Mouse (Mus musculus): ENCODE data around the gene Fam57a. TPM values are rescaled to one million over a fixed set of nuclear protein-coding genes. Genes with fewer than 3 reads are reported as not detected.

The Fam57a gene
- 3.4 TPM in 1 of 2 replicates, not detected in the other for polyA plus RNA-seq (2012; ENCODE audit: insufficient read depth, low replicate concordance)

DNA sequence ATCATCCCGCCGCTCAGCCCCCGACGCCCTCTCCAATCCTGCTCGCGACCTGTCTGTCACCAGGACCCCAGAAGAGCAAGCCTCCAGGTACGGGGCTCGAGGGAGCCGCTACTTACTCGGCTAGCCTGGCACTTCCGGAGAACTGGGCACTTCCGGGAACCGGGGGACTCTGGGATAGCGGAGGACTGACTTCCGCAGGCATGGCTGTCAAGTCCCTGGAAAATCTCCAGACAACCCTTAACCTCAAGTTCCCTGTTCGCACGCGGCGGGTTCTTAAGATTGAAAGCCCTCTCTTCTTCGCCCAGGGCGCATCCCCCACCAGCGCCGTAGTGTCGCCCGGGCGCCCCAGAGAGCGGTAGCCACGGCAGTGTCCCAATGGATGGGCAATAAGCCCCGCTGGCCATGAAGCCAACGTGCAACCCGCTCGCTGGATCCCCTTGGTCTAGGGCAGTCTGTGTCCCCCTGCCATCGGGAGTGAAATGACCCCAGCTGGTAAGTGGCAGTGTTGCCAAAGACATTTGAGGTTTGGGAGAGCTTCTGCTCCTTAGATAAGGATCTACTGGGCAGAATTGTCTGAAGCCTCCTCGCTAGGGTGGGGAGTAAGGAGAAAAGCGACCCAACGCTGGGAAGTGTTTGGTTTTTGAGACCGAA is at the start of gene Fam57a, which contains the start of gene Vps53:
Gene Fam57a (plus strand): TSS at position 177 of the 651 bp plus-strand sequence.
Gene Vps53 (minus strand): TSS at position 153 of the 651 bp plus-strand sequence.
- 0 out of 3 replicates have a peak, but pooled peaks have one; percentile 17 for TF ChIP-seq GATA1 (IDR thresholded peaks at IDR 0.05; ENCODE audit: borderline replicate concordance, low read length)
- TF ChIP-seq FLI1 (IDR thresholded peaks at IDR 0.05; ENCODE audit: low read length): peak; percentile 75; the same call in 1 of the 2 replicates
- Histone ChIP-seq H3K27me3 (replicated peaks) (no peaks in the 10 kb centered on the region), H3K4me1 (peaks cover 25% of the 10 kb centered on the region), H3K36me3 (replicated peaks; ENCODE audit: low read length) (peaks cover 33% of the 10 kb centered on the region), H3K4me3 (replicated peaks) (peak within 1 kb of the TSS; percentile 100), H3K9me3 (no peaks in the 10 kb centered on the region)

DNA sequence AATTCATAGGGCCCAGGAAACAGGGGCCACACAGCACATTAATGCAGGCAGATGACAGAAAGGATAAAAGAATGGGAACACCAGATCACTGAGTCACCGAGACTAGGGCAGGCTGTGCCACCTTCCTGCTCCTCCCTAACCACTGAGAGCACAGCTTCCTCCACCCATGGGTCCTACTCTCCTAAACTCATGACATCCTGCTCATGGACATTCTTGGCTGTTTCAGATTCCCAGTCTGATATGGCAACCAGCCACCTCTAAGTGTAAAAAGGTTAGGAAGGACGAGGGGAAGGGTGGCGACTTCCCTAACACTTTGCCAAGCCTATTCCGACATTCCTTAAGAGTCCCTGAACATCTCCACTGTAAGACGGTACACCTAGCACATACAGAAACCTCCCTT is 48.6 kb upstream of the Fam57a start:
- Histone ChIP-seq H3K4me1 (peaks cover 51% of the 10 kb centered on the region), H3K4me3 (replicated peaks) (peak overlapping the region; percentile 77), H3K27me3 (replicated peaks) (no peaks in the 10 kb centered on the region), H3K36me3 (replicated peaks; ENCODE audit: low read length) (peaks cover 57% of the 10 kb centered on the region), H3K9me3 (no peaks in the 10 kb centered on the region)
- TF ChIP-seq GATA1 (IDR thresholded peaks at IDR 0.05; ENCODE audit: borderline replicate concordance, low read length): no peak
- no peak for TF ChIP-seq FLI1 (IDR thresholded peaks at IDR 0.05; ENCODE audit: low read length)

DNA sequence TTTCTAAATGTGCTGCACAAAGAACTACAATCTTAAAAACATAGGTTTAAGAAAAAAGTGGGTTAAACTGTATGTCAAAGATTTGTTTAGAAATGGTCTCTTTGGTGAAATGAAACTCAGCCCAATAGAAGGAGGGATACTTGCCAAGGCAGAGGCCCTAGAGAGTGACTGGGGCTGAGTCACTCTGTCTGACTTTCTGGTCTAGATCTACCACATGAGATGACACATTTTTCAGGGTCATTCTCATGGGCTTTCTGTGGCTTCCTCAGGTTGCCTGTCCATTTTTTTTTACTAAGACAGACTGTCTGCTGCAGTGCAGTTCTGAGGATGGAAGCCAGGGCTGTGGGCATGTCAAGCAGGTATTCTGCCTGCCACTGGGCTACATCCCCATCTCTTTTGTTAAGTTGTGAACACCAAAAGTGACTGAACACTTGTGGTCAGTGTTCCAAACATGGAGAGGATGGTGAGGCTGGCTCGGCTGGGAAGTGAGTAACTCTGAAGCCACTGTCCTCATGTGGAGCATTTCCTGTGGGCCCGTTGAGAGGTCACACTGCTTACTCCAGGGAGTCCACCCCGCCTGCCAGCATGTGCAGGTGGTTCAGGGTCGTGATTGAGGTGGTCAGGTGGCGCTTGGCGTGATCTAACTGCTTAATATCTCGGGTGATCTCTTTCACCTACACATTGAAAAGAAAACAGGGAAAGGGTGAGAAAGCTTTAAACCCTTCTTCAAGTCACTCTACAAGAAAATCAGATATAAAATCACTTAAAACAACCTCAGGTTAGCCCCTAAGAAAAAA is 43.6 kb upstream of the Fam57a start:
- peak overlapping the region; percentile 76 for H3K4me3 ChIP-seq (replicated peaks)
- H3K36me3 ChIP-seq (replicated peaks; ENCODE audit: low read length): peaks cover 52% of the 10 kb centered on the region
- no peaks in the 10 kb centered on the region for H3K27me3 ChIP-seq (replicated peaks)
- H3K9me3 ChIP-seq: no peaks in the 10 kb centered on the region
- TF ChIP-seq GATA1 (IDR thresholded peaks at IDR 0.05; ENCODE audit: borderline replicate concordance, low read length) (no peak), FLI1 (IDR thresholded peaks at IDR 0.05; ENCODE audit: low read length) (no peak)
- H3K4me1 ChIP-seq: peaks cover 54% of the 10 kb centered on the region

DNA sequence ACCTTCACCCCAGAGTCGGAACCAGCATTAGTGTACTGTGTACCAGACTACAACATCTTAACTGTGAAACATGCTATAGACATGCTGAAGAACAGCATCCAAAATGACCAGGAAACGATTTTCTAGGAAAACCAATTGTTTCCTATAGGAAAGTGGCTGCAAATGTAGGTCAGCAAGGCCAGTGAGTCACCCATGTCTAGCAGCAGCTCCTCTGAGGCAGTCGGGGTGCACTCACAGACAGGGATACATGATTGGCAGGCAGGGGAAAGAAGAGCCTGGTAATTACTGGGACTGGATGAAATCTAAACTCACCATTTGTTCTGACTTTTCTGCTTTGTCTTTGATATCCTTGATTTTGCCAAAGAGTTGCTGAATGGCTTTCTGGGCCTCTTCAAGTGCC is 41.5 kb upstream of the Fam57a start:
- Histone ChIP-seq H3K4me1 (peaks cover 51% of the 10 kb centered on the region), H3K36me3 (replicated peaks; ENCODE audit: low read length) (peaks cover 44% of the 10 kb centered on the region), H3K4me3 (replicated peaks) (no peak overlapping the region), H3K27me3 (replicated peaks) (no peaks in the 10 kb centered on the region), H3K9me3 (no peaks in the 10 kb centered on the region)
- no peak for TF ChIP-seq GATA1 (IDR thresholded peaks at IDR 0.05; ENCODE audit: borderline replicate concordance, low read length)
- TF ChIP-seq FLI1 (IDR thresholded peaks at IDR 0.05; ENCODE audit: low read length): no peak

DNA sequence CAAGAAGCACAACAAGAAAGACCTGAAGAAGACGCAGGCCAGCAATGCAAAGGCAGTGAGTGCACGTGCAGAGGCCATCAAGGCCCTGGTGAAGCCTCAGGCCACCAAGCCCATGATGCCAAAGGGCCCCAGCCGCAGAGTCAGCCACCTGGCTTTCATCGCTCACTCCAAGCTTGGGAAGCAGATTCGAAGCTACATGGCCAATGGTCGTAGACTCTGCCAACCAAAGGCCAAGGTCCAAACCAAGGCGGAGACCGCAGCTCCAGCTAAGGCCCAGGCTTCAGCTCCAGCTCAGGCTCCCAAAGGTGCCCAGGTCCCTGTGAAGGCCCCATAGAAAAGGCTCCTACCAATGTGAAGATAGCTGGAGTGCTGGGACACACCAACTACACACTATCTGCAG is 35.1 kb upstream of the Fam57a start:
- no peaks in the 10 kb centered on the region for H3K9me3 ChIP-seq
- no peak overlapping the region for H3K4me3 ChIP-seq (replicated peaks)
- no peaks in the 10 kb centered on the region for H3K27me3 ChIP-seq (replicated peaks)
- peaks cover 36% of the 10 kb centered on the region for H3K36me3 ChIP-seq (replicated peaks; ENCODE audit: low read length)
- H3K4me1 ChIP-seq: peaks cover 23% of the 10 kb centered on the region
- TF ChIP-seq FLI1 (IDR thresholded peaks at IDR 0.05; ENCODE audit: low read length) (no peak), GATA1 (IDR thresholded peaks at IDR 0.05; ENCODE audit: borderline replicate concordance, low read length) (no peak)

DNA sequence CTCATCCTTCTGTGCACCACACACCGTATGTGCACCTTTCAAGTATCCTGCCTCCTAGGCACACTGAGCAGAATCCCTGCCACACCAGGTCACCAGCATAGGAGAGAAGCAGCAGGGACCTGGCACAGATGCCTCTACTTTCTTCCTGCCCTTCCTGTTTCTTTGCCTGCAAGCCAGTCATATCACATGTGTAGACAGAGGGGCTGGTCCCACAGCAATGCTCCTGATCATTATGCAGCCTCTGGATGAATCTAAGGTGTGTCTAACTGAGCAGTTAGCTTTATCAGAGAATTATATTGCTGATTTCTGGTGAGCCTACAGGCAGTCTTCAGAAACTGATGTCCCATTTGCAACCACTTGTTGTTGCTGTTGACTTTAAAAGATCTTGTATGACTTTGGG is 34.3 kb upstream of the Fam57a start:
- TF ChIP-seq GATA1 (IDR thresholded peaks at IDR 0.05; ENCODE audit: borderline replicate concordance, low read length) (no peak), FLI1 (IDR thresholded peaks at IDR 0.05; ENCODE audit: low read length) (no peak)
- H3K4me3 ChIP-seq (replicated peaks): no peak overlapping the region
- H3K27me3 ChIP-seq (replicated peaks): no peaks in the 10 kb centered on the region
- peaks cover 41% of the 10 kb centered on the region for H3K36me3 ChIP-seq (replicated peaks; ENCODE audit: low read length)
- peaks cover 23% of the 10 kb centered on the region for H3K4me1 ChIP-seq
- H3K9me3 ChIP-seq: no peaks in the 10 kb centered on the region

DNA sequence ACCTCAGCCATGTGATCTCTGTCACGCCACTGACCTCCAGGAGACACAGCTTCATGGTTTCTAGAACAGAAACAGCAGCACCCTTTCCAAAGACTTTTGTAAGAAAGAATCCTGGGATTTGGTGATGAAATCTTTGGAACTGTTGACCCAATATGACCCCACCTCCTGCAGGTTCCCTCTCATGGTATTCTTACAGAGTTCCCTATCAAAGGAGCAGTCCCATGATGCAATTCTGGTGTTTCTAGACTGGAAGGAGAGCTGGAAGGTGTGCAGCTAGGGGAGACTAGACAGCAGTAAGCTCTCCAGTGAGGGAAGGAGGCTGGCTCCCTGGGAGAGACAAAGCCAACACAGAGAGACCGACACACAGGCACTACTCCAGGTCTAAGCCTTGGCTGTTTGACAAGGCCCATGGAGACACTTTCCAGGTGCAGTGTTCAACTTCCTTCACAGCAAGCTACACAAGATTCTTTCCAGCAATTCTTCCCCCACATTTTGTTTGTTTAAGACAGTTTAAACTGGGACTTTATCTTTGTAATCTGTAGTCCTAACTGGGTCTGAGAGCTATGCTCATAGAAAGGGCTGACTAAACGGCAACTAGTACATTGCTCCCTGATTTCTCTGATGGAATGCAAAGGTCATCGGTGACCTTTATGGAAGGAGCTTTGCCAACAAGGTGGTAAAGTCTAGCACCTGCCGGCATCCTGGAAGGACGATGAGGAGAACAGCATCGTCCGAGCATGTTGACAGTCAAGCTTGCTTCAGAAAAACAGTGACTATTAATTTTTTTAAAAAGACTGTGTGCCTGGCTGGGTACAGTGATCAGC is 33.1 kb upstream of the Fam57a start:
- Histone ChIP-seq H3K4me1 (peaks cover 29% of the 10 kb centered on the region), H3K36me3 (replicated peaks; ENCODE audit: low read length) (peaks cover 51% of the 10 kb centered on the region), H3K27me3 (replicated peaks) (no peaks in the 10 kb centered on the region), H3K4me3 (replicated peaks) (no peak overlapping the region), H3K9me3 (no peaks in the 10 kb centered on the region)
- TF ChIP-seq GATA1 (IDR thresholded peaks at IDR 0.05; ENCODE audit: borderline replicate concordance, low read length) (no peak), FLI1 (IDR thresholded peaks at IDR 0.05; ENCODE audit: low read length) (no peak)

DNA sequence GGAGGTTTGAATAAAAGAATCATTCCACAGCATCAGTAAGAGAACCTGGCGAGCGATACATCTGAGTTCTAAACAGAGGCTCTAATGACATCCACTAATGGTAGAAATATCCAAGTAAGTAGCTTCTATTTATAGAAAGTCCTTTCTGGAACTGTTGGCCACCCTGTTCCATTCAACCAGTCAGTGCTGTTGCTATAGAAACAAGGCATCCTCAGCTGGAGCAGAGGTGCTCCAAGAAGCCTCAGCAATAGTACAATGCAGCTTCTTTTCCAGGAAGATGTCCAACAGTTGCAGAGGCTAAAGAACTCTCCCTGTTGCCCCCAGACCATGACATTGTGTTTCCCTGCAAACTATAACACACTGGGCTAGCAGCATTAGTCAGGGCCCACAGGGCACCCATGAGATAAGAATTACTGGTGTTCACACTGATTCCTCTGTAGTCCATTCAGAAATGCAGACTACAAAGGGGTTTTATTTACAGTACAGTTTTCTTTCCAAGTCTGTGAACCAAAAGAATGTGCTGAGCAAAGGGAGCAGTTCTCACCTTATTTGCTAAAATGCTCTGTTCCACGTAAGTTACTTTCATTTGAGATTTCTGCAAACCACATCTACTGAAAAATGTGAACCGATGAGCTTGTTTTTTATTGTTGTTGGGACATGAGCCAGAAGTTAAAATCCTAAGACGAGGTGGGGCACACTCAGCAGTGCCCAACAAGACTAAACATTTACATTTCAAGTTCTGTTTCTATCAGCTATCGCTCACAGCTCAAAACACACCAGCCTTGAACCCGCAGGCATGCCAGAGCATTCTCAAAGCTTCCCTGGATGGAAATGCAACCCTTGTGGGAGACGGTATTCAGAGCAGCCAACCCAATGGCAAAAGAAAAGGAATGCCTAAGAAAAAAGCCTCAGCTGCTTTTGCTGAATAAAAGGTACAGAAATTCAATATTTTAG is 31.1 kb upstream of the Fam57a start:
- H3K4me1 ChIP-seq: peaks cover 43% of the 10 kb centered on the region
- H3K9me3 ChIP-seq: no peaks in the 10 kb centered on the region
- no peaks in the 10 kb centered on the region for H3K27me3 ChIP-seq (replicated peaks)
- peaks cover 49% of the 10 kb centered on the region for H3K36me3 ChIP-seq (replicated peaks; ENCODE audit: low read length)
- no peak for TF ChIP-seq FLI1 (IDR thresholded peaks at IDR 0.05; ENCODE audit: low read length)
- no peak for TF ChIP-seq GATA1 (IDR thresholded peaks at IDR 0.05; ENCODE audit: borderline replicate concordance, low read length)
- no peak overlapping the region for H3K4me3 ChIP-seq (replicated peaks)
